Mouse (Mus musculus): ENCODE measurements around the gene Cd99l2. TPM values are rescaled to one million over a fixed set of nuclear protein-coding genes. Genes with fewer than 3 reads are reported as not detected.
A peak's percentile ranks its signal among the peaks of the same experiment; 100 is the strongest.

The Cd99l2 gene
- 85.2 and 86.4 TPM in 2 replicates for polyA plus RNA-seq (2015; fragmentation: Nextera tagmentation; extraction: Ambion mirVana)

DNA sequence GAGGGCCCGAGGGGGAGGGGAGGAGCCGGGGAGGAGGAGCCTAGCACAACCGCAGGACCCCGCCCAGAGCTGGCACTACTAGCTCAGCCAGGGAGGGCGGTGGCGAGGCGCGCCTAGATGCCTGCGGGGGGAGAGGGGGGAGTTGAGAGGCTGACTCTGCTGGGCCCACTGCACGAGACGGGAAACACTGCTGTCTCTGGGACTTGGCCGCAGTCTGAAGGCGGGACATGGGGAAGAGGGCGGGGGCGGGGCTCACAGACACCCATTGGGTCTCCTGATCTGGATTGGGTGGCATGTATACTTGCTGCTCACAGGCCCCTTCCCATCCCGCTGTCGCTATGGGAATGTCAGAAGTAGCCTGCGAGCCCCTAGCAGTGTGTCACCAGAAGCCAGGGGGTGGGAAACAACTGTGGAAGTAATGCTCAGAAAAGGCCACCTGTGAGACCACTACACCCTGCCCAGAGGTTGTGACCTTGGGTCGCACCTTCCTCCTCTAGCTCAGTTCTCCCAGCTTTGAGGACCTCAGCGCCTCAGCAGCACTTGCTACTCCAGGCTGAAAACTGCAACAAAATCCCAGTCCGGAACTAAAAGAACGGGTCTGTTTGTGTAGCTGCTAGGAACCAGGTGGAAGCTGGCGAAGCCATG, at the start of gene Cd99l2:
Gene Cd99l2, minus strand, starts transcription at position 216 of the 645 bp plus-strand sequence.
- no peaks in the 10 kb centered on the region for H3K36me3 ChIP-seq
- H3K27me3 ChIP-seq, result no peaks in the 10 kb centered on the region
- H3K9me3 ChIP-seq, result no peaks in the 10 kb centered on the region
- 26% methylated on average over 22 of the region's 23 CpGs for WGBS
- H3K9ac ChIP-seq, result peak within 1 kb of the TSS; percentile 68
- H3K4me3 ChIP-seq, result peak within 1 kb of the TSS; percentile 52
- peak; percentile 96 for ATAC-seq (ENCODE audit: low FRiP score, low read depth)
- H3K4me2 ChIP-seq, result peak within 1 kb of the TSS; percentile 78
- H3K27ac ChIP-seq (replicated peaks), result peak within 1 kb of the TSS; percentile 93
- H3K4me1 ChIP-seq (replicated peaks), result peaks cover 12% of the 10 kb centered on the region

DNA sequence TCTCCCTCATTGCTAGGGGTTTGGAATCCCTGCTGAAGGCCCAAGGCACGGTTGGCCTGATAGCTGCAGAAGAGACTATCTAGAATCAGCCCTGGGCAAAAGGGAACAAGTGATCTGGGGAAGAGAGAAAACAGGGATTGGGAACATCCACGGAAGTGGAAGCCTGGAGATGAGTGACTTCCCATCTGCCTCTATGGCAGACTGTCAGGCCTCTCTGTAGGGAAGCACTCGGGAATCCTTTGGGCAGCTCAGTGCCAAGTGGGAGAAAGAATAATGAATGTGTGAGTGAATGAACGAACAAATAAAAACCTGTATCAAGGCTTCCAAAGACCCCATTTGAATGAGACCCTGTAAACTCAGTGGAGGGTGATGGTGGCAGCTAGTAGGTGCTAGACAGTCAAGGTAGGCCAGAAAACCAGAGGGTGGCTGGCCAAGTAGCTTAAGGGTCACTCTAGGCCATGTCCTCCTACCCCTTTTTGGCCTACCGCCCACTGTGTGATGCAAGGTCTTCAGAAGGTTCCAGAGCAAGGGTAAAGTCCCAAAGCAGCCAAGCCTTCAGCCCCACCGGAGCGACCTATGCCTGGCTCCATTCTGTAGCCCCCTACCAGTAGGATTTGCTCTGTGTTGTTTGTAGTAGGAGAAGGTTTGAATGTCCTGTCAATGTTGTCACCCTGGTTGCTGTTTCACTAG, 48.3 kb upstream of the Cd99l2 start:
- H3K4me3 ChIP-seq, result no peak overlapping the region
- no peak overlapping the region for H3K27ac ChIP-seq (replicated peaks)
- no peak for ATAC-seq (ENCODE audit: low FRiP score, low read depth)
- H3K4me2 ChIP-seq, result no peak overlapping the region
- no peaks in the 10 kb centered on the region for H3K36me3 ChIP-seq
- 79% methylated on average over 7 of the region's 7 CpGs for WGBS
- H3K9me3 ChIP-seq, result no peaks in the 10 kb centered on the region
- H3K9ac ChIP-seq, result no peak overlapping the region
- H3K4me1 ChIP-seq (replicated peaks), result no peaks in the 10 kb centered on the region
- no peaks in the 10 kb centered on the region for H3K27me3 ChIP-seq

DNA sequence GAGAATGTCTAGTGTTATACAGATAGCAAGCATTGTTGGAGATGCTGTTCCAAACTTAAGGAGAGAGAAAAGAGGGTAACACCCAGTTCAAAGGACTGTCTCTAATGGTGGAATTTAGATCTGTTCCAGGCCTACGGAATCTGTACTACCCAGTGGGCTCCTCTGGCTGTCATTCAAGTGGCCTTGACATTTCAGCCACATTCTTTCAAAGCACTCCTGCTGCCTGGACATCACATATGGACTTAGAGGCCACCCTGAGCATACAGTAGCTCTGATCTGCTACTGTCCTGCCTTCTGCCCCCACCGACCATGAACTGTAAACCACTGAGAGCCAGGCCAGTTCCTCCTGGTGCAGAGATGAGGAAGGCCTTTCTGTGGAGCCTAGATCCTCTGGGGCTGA, 45.1 kb upstream of the Cd99l2 start:
- 78% methylated on average over 2 of the region's 2 CpGs for WGBS
- no peak for ATAC-seq (ENCODE audit: low FRiP score, low read depth)
- no peak overlapping the region for H3K9ac ChIP-seq

DNA sequence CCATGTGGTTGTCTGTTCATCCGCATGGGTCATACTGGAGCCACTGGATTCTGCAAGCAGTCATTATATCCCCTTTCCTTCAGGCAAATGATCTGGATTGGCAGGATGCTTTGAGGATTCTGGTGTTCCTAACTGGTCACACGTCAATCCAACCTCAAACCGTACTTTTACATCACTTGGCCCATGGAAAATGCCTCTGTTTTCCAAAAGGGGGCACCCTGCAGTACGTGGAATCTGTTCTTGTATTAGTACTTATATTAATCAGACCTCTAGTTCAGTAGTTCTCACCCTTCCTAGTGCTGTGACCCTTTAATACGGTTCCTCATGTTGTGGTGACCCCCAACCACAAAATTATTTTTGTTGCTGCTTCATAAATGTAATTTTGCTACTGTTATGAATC, 41.5 kb upstream of the Cd99l2 start:
- no peaks in the 10 kb centered on the region for H3K36me3 ChIP-seq
- no peak for ATAC-seq (ENCODE audit: low FRiP score, low read depth)
- H3K27me3 ChIP-seq, result no peaks in the 10 kb centered on the region
- no peaks in the 10 kb centered on the region for H3K9me3 ChIP-seq
- H3K4me1 ChIP-seq (replicated peaks), result no peaks in the 10 kb centered on the region
- no peak overlapping the region for H3K4me3 ChIP-seq
- H3K27ac ChIP-seq (replicated peaks), result no peak overlapping the region
- H3K9ac ChIP-seq, result no peak overlapping the region
- WGBS, result 80% methylated on average over 5 of the region's 5 CpGs
- H3K4me2 ChIP-seq, result no peak overlapping the region

More for the DNA sequence above, 45.1 kb upstream of the Cd99l2 start:
- H3K27me3 ChIP-seq, result no peaks in the 10 kb centered on the region
- no peak overlapping the region for H3K4me3 ChIP-seq
- no peak overlapping the region for H3K27ac ChIP-seq (replicated peaks)
- no peaks in the 10 kb centered on the region for H3K36me3 ChIP-seq
- no peaks in the 10 kb centered on the region for H3K9me3 ChIP-seq
- no peak overlapping the region for H3K4me2 ChIP-seq
- H3K4me1 ChIP-seq (replicated peaks), result no peaks in the 10 kb centered on the region

DNA sequence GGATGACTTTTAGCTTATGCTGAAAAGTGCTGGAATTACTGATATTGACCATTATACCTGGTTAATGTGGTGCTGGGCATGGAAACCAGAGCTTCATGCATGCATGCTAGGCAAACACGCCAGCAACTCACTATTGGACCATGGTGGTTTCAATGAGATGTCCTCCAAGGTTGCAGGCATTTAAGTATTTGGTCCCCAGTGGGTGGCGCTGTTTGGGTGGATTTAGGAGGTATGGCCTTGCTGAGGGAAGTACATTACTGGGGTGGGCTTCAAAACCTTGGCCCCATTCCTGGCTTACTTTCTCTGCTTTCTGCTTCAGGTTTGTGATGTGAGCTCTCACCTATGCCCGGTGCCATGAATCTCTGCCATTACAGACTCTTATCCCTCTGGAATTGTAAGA, 40.0 kb upstream of the Cd99l2 start:
- WGBS, result 70% methylated on average over 3 of the region's 3 CpGs
- Histone ChIP-seq H3K9ac (no peak overlapping the region), H3K27ac (replicated peaks) (no peak overlapping the region), H3K36me3 (no peaks in the 10 kb centered on the region), H3K4me1 (replicated peaks) (no peaks in the 10 kb centered on the region), H3K9me3 (no peaks in the 10 kb centered on the region), H3K4me2 (no peak overlapping the region), H3K27me3 (no peaks in the 10 kb centered on the region), H3K4me3 (no peak overlapping the region)
- no peak for ATAC-seq (ENCODE audit: low FRiP score, low read depth)

DNA sequence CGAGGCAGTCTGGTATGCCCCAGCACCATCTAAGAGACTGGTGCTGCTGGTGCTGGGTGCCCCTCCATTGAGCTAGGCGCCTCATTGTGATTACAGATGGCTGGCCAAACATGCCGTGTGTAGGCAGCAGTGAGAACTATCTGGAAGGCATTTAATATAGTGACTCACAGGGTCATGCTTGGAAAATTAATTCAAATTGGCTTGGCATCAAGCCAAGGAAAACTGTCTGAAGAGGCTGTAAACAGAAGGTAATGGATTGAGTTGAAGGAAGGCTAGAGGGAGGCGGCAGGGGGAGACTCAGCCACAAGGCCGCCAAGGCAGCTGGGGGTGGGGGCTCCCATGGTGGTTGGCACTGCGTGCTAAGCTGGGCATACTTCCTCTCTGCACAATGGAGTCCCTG, 36.0 kb upstream of the Cd99l2 start:
- peak overlapping the region; percentile 35; the same call in 1 of the 2 replicates for H3K27ac ChIP-seq (replicated peaks)
- H3K27me3 ChIP-seq, result no peaks in the 10 kb centered on the region
- H3K4me3 ChIP-seq, result no peak overlapping the region
- no peaks in the 10 kb centered on the region for H3K4me1 ChIP-seq (replicated peaks)
- ATAC-seq (ENCODE audit: low FRiP score, low read depth), result peak; percentile 89
- no peaks in the 10 kb centered on the region for H3K9me3 ChIP-seq
- H3K36me3 ChIP-seq, result no peaks in the 10 kb centered on the region
- 28% methylated on average over 6 of the region's 6 CpGs for WGBS
- H3K4me2 ChIP-seq, result no peak overlapping the region
- no peak overlapping the region for H3K9ac ChIP-seq

DNA sequence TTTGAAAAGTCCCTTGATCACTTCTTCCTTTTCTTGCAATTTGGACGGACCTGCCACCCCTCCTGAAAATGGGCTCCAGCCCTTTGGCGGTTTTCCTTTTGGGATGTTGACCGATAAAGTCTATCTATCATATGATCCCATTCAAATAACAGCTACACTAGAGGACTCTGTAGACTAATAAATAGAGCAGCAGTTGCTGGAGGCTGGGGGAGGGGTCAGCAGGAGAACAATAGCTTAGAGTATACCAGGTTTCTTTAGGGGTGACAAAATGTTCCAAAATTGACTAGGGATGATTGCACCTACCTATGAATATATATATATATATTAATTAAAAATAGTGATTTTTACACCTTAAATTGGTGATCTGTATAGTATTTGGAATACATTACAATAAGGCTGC, 35.5 kb upstream of the Cd99l2 start:
- Histone ChIP-seq H3K9me3 (no peaks in the 10 kb centered on the region), H3K36me3 (no peaks in the 10 kb centered on the region), H3K9ac (no peak overlapping the region), H3K4me2 (no peak overlapping the region), H3K4me3 (no peak overlapping the region), H3K27ac (replicated peaks) (no peak overlapping the region), H3K4me1 (replicated peaks) (no peaks in the 10 kb centered on the region), H3K27me3 (no peaks in the 10 kb centered on the region)
- 63% methylated on average over 3 of the region's 3 CpGs for WGBS
- ATAC-seq (ENCODE audit: low FRiP score, low read depth), result 0 out of 2 replicates have a peak, but pooled peaks have one; percentile 45

DNA sequence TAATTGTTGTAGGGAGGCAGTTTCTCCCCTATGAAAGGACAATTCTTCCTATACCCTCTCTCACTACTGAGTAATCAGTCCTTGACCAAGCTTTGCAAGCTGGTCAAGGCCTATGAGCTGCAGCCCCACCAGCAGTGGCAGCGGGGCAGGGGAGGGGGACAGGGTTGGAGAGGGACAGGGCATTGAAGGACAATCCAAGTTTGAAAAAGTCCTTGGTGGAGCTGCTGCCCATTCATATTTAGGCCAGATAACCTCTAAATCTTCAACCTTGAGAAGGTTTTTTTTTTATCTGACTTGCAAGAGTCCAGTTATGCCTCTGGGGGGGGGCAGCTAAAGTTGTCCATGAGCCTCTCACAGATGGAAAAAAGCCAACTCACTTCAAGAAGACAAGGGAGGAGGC, 34.8 kb upstream of the Cd99l2 start:
- H3K9me3 ChIP-seq, result no peaks in the 10 kb centered on the region
- no peak for ATAC-seq (ENCODE audit: low FRiP score, low read depth)
- H3K9ac ChIP-seq, result no peak overlapping the region
- no peak overlapping the region for H3K4me2 ChIP-seq
- H3K27ac ChIP-seq (replicated peaks), result no peak overlapping the region
- WGBS, result 85% methylated on average over 1 of the region's 1 CpGs
- H3K4me3 ChIP-seq, result no peak overlapping the region
- H3K4me1 ChIP-seq (replicated peaks), result no peaks in the 10 kb centered on the region
- no peaks in the 10 kb centered on the region for H3K36me3 ChIP-seq
- H3K27me3 ChIP-seq, result no peaks in the 10 kb centered on the region

DNA sequence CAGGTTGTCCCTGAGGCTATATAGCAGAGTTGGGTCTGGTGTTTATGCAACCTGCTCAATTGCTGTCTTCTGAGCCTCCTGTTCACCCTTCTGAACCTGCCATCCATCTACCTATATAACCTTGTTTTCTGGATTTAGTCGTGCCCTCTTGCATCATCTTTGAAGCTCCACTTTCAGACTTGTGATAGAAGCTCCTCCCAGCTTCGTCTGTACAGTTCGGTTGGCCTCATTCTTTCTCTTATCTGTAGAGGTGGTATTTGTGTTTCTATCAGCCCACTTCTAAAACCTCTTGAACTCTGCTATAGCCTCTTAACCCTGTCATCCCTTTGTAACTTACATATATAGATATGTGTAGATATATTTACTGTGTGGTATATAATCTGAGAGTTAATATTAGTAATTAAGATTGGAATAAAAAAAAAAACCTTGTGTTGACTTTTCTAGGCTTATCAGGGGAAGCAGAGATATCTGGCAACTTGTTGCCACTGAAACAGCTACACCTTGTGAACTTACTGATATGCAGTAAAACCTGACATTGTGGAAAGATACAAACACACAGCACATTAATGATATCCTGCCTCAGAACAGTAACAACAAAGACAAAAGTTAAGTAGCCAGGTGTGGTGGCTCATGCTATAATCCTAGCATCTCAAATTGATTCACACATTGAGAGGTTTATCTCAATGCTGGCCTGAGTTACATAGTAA, 33.1 kb upstream of the Cd99l2 start:
- H3K4me3 ChIP-seq, result no peak overlapping the region
- H3K27me3 ChIP-seq, result no peaks in the 10 kb centered on the region
- no peak overlapping the region for H3K4me2 ChIP-seq
- no peak overlapping the region for H3K9ac ChIP-seq
- H3K9me3 ChIP-seq, result no peaks in the 10 kb centered on the region
- no peaks in the 10 kb centered on the region for H3K4me1 ChIP-seq (replicated peaks)
- H3K27ac ChIP-seq (replicated peaks), result no peak overlapping the region
- H3K36me3 ChIP-seq, result no peaks in the 10 kb centered on the region
- no peak for ATAC-seq (ENCODE audit: low FRiP score, low read depth)
- 73% methylated on average over 3 of the region's 3 CpGs for WGBS

DNA sequence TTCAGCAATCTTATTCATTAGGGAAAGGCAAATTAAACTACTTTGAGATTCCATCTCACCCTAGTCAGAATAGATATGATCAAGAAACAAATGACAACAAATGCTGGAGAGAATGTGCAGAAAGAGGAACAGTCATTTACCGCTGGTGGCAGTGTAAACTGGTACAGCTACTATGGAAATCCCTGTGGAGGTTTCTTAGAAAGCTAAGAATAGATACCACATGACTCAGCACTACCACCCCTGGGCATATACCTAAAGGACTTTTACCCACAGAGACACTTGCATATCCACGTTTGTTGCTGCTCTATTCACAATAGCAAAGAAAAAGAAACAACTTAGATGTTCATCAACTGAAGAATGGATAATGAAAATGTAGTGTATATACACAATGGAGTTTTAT, 31.7 kb upstream of the Cd99l2 start:
- H3K4me3 ChIP-seq, result no peak overlapping the region
- ATAC-seq (ENCODE audit: low FRiP score, low read depth), result no peak
- H3K27ac ChIP-seq (replicated peaks), result no peak overlapping the region
- H3K27me3 ChIP-seq, result no peaks in the 10 kb centered on the region
- H3K9ac ChIP-seq, result no peak overlapping the region
- no peaks in the 10 kb centered on the region for H3K9me3 ChIP-seq
- no peaks in the 10 kb centered on the region for H3K4me1 ChIP-seq (replicated peaks)
- H3K36me3 ChIP-seq, result no peaks in the 10 kb centered on the region
- no peak overlapping the region for H3K4me2 ChIP-seq
- WGBS, result 61% methylated on average over 2 of the region's 2 CpGs

DNA sequence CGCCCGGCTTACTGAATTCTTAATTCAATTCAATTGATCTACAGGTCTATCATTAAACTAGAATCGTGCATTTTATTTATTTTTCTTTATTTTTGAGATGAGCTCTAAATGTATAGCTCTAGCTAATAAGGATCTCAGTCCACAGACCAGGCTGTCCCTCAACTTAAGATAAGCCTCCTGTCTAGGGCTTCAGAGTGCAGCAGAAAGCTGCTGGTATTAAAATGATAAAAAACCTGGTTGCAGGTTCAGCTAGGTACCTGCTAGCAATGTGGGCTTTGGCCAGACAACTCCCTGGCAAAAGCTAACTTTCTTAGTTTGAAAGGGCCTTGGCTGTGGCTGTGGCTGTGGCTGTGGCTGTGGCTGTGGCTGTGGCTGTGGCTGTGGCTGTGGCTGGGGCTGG, 30.2 kb upstream of the Cd99l2 start:
- H3K27ac ChIP-seq (replicated peaks), result no peak overlapping the region
- no peak overlapping the region for H3K4me3 ChIP-seq
- H3K27me3 ChIP-seq, result no peaks in the 10 kb centered on the region
- H3K4me1 ChIP-seq (replicated peaks), result no peaks in the 10 kb centered on the region
- 92% methylated on average over 3 of the region's 3 CpGs for WGBS
- H3K36me3 ChIP-seq, result no peaks in the 10 kb centered on the region
- ATAC-seq (ENCODE audit: low FRiP score, low read depth), result no peak
- H3K4me2 ChIP-seq, result no peak overlapping the region
- H3K9me3 ChIP-seq, result no peaks in the 10 kb centered on the region
- H3K9ac ChIP-seq, result no peak overlapping the region

DNA sequence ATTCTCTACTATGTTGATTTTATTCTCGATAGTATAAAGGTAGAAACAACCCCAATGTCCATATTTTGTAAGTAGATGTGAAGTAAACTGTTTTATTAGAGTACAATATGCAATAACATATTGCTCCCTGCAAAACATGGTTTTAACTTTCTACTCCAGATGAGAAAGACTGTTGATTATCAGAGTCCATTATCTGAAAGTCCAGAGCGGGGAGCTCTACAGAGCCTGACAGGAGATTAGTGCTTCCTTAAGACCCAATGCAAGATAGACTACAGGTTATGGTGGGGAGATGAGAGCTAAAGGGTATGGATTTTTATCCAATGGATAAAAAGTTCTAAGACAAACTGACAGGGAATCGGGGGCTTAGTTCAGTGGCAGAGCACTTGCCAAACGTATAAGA, 26.6 kb upstream of the Cd99l2 start:
- Histone ChIP-seq H3K4me1 (replicated peaks) (no peaks in the 10 kb centered on the region), H3K27ac (replicated peaks) (no peak overlapping the region), H3K9me3 (no peaks in the 10 kb centered on the region), H3K36me3 (no peaks in the 10 kb centered on the region), H3K27me3 (no peaks in the 10 kb centered on the region), H3K4me3 (no peak overlapping the region), H3K9ac (no peak overlapping the region), H3K4me2 (no peak overlapping the region)
- no peak for ATAC-seq (ENCODE audit: low FRiP score, low read depth)
- WGBS, result 82% methylated on average over 4 of the region's 4 CpGs
